Mouse (Mus musculus): ENCODE data around the gene Trmo. TPM values are rescaled to one million over a fixed set of nuclear protein-coding genes. Genes with fewer than 3 reads are reported as not detected.

Gene Trmo
- polyA plus RNA-seq, 1 experiment from 2014 or later: 9.4 TPM

GRCm38 (mm10) chr4:46345056-46345772, 44.0 kb downstream of the Trmo start:
- Histone ChIP-seq H3K36me3 (ENCODE audit: insufficient read depth) (no peaks in the 10 kb centered on the region), H3K4me1 (ENCODE audit: insufficient read depth) (no peaks in the 10 kb centered on the region), H3K9ac (no peak overlapping the region), H3K27ac (ENCODE audit: low read depth) (no peak overlapping the region), H3K4me2 (peak overlapping the region; percentile 56; the same call in 1 of the 2 replicates), H3K9me3 (ENCODE audit: low read depth, low read length) (no peaks in the 10 kb centered on the region), H3K27me3 (ENCODE audit: insufficient read depth, low read length) (peaks cover 100% of the 10 kb centered on the region), H3K4me3 (ENCODE audit: low read depth, low read length) (peak overlapping the region; percentile 35)
- ATAC-seq (ENCODE audit: insufficient read depth): no peak
- DNase-seq: no peak
- 2% methylated on average over 66 of the region's 67 CpGs for WGBS
- no peak for TF ChIP-seq CTCF (IDR thresholded peaks at IDR 0.05; ENCODE audit: low read depth)

GRCm38 (mm10) chr4:46344288-46344687, 44.9 kb downstream of the Trmo start:
- Histone ChIP-seq H3K4me2 (peak overlapping the region; percentile 56), H3K36me3 (ENCODE audit: insufficient read depth) (no peaks in the 10 kb centered on the region), H3K27me3 (ENCODE audit: insufficient read depth, low read length) (peaks cover 100% of the 10 kb centered on the region), H3K4me1 (ENCODE audit: insufficient read depth) (no peaks in the 10 kb centered on the region), H3K9ac (no peak overlapping the region; the same call in 1 of the 2 replicates), H3K27ac (ENCODE audit: low read depth) (no peak overlapping the region), H3K9me3 (ENCODE audit: low read depth, low read length) (no peaks in the 10 kb centered on the region), H3K4me3 (ENCODE audit: low read depth, low read length) (peak overlapping the region; percentile 35)
- ATAC-seq (ENCODE audit: insufficient read depth): peak; percentile 42; the same call in 1 of the 2 replicates
- DNase-seq: peak; percentile 42
- TF ChIP-seq CTCF (IDR thresholded peaks at IDR 0.05; ENCODE audit: low read depth): no peak
- WGBS: 1% methylated on average over 51 of the region's 51 CpGs

GRCm38 (mm10) chr4:46343596-46344260, 45.5 kb downstream of the Trmo start, which contains the start of gene Foxe1:
Gene Foxe1, plus strand, starts transcription at chr4:46343609.
- H3K9ac ChIP-seq: no peak within 1 kb of the TSS; the same call in 1 of the 2 replicates
- H3K9me3 ChIP-seq (ENCODE audit: low read depth, low read length): no peaks in the 10 kb centered on the region
- H3K4me2 ChIP-seq: peak within 1 kb of the TSS; percentile 56
- no peak for DNase-seq
- peaks cover 100% of the 10 kb centered on the region for H3K27me3 ChIP-seq (ENCODE audit: insufficient read depth, low read length)
- H3K27ac ChIP-seq (ENCODE audit: low read depth): no peak within 1 kb of the TSS
- peak within 1 kb of the TSS; percentile 35 for H3K4me3 ChIP-seq (ENCODE audit: low read depth, low read length)
- TF ChIP-seq CTCF (IDR thresholded peaks at IDR 0.05; ENCODE audit: low read depth): no peak
- peak; percentile 51; the same call in 1 of the 2 replicates for ATAC-seq (ENCODE audit: insufficient read depth)
- H3K4me1 ChIP-seq (ENCODE audit: insufficient read depth): no peaks in the 10 kb centered on the region
- no peaks in the 10 kb centered on the region for H3K36me3 ChIP-seq (ENCODE audit: insufficient read depth)
- 2% methylated on average over 68 of the region's 70 CpGs for WGBS

GRCm38 (mm10) chr4:46342711-46343286, 46.4 kb downstream of the Trmo start:
- under 1% methylated on average over 27 of the region's 28 CpGs for WGBS
- TF ChIP-seq CTCF (IDR thresholded peaks at IDR 0.05; ENCODE audit: low read depth): 0 out of 2 replicates have a peak, but pooled peaks have one; percentile 10

GRCm38 (mm10) chr4:46341831-46342680, 47.2 kb downstream of the Trmo start:
- no peak overlapping the region for H3K27ac ChIP-seq (ENCODE audit: low read depth)
- H3K36me3 ChIP-seq (ENCODE audit: insufficient read depth): no peaks in the 10 kb centered on the region
- no peaks in the 10 kb centered on the region for H3K4me1 ChIP-seq (ENCODE audit: insufficient read depth)
- TF ChIP-seq CTCF (IDR thresholded peaks at IDR 0.05; ENCODE audit: low read depth): no peak
- peaks cover 100% of the 10 kb centered on the region for H3K27me3 ChIP-seq (ENCODE audit: insufficient read depth, low read length)
- peak overlapping the region; percentile 37; the same call in 1 of the 2 replicates for H3K4me2 ChIP-seq
- ATAC-seq (ENCODE audit: insufficient read depth): no peak
- H3K9ac ChIP-seq: no peak overlapping the region
- no peaks in the 10 kb centered on the region for H3K9me3 ChIP-seq (ENCODE audit: low read depth, low read length)
- WGBS: 16% methylated on average over 22 of the region's 22 CpGs
- no peak for DNase-seq
- H3K4me3 ChIP-seq (ENCODE audit: low read depth, low read length): peak overlapping the region; percentile 16

More at GRCm38 (mm10) chr4:46342711-46343286, 46.4 kb downstream of the Trmo start:
- Histone ChIP-seq H3K9ac (no peak overlapping the region), H3K4me3 (ENCODE audit: low read depth, low read length) (peak overlapping the region; percentile 16), H3K36me3 (ENCODE audit: insufficient read depth) (no peaks in the 10 kb centered on the region), H3K27ac (ENCODE audit: low read depth) (no peak overlapping the region), H3K4me1 (ENCODE audit: insufficient read depth) (no peaks in the 10 kb centered on the region), H3K27me3 (ENCODE audit: insufficient read depth, low read length) (peaks cover 100% of the 10 kb centered on the region), H3K9me3 (ENCODE audit: low read depth, low read length) (no peaks in the 10 kb centered on the region), H3K4me2 (peak overlapping the region; percentile 37; the same call in 1 of the 2 replicates)
- ATAC-seq (ENCODE audit: insufficient read depth) (no peak), DNase-seq (peak; percentile 42)

- no peaks in the 10 kb centered on the region for H3K36me3 ChIP-seq (ENCODE audit: insufficient read depth)
- no peaks in the 10 kb centered on the region for H3K4me1 ChIP-seq (ENCODE audit: insufficient read depth)
- WGBS: 1% methylated on average over 26 of the region's 26 CpGs
- ATAC-seq (ENCODE audit: insufficient read depth) (no peak), DNase-seq (no peak)
- no peak overlapping the region for H3K9ac ChIP-seq
- no peaks in the 10 kb centered on the region for H3K9me3 ChIP-seq (ENCODE audit: low read depth, low read length)
- no peak; the same call in 1 of the 2 replicates for TF ChIP-seq CTCF (IDR thresholded peaks at IDR 0.05; ENCODE audit: low read depth)
- H3K27me3 ChIP-seq (ENCODE audit: insufficient read depth, low read length): peaks cover 88% of the 10 kb centered on the region
- H3K4me3 ChIP-seq (ENCODE audit: low read depth, low read length): no peak overlapping the region
- H3K27ac ChIP-seq (ENCODE audit: low read depth): no peak overlapping the region
- H3K4me2 ChIP-seq: no peak overlapping the region
Measured at GRCm38 (mm10) chr4:46339584-46339983, 49.7 kb downstream of the Trmo start.

Measured in lung, embryonic 14.5 days (tissue).